Mouse (Mus musculus): Measurements from ENCODE around the gene Crls1.

DNA sequence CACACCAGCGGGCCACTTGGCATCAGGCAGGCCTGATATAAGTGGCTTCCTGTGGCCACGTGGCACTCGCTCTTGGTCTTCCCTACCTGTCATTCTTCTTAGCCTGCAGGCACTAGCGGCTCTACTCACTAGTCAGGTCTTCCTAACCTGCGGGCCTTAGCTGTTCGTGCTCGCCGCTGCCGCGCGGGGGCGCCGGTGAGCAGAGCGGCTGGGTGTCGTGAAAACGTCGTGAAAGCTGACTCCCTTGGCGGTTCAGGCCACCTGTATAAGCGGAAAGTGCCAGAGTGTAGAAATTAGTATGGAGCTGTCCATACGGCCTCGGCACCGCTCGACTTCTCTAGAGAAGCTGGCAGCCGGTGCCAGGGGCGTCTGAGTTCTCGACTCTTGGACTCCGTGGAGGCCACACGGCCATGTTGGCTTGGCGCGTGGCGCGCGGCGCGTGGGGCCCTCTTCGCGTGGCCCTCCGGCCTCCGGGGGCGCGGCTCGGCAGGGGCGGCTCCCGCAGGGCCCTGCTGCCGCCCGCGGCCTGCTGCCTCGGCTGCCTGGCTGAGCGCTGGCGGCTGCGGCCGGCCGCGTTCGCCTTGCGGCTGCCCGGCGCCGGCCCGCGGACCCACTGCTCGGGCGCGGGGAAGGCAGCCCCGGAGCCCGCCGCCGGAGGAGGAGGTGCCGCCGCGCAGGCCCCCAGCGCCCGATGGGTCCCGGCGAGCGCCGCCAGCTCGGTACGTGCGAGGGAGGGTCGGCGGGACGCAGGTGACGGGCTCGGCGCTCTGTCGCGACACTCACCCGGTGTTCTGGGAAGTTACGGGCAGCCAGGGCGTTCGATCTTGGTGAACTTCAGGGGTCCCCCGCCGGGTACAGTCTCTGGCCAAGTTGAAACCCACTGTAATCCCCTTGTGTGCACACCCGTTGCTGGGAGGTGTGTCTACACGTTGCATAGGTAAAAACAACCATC lies at the start of gene Crls1:
- TF ChIP-seq CTCF (IDR thresholded peaks at IDR 0.05; ENCODE audit: low read depth), result peak; percentile 98
- no peak for TF ChIP-seq EP300 (IDR thresholded peaks at IDR 0.05; ENCODE audit: low read depth)

All from heart, postnatal 0 days (tissue).